17 mouse cellular contexts compared by ENCODE assay signal in genomic region chr6:52903226-52903960, GRCm38 (mm10).
DNase-seq lines count a peak whose midpoint lies in the region; ATAC-seq and TF ChIP-seq lines count a peak whose summit lies in the region.
"Had no signal": no experiment of that assay in that cellular context is flagged by ENCODE, and none has a peak within 500 bp of the region (broad histone marks: within the 10 kb centered on the region; RNA-seq: fewer than 3 reads in every experiment).

No protein-coding gene starts in this region.

- 0 out of 2 replicates have a peak overlapping the region, but pooled peaks have one; percentile 18 for H3K27ac ChIP-seq in layer of hippocampus, adult 2 months
- H3K27ac ChIP-seq: lung, embryonic 15.5 days had no signal

- no peak for TF ChIP-seq CTCF in layer of hippocampus, adult 2 months (conservative IDR thresholded peaks at IDR 0.05)

- ATAC-seq in hematopoietic stem cell, adult 5-6 weeks (replicated peaks in 1 of 2; ENCODE audit: insufficient read depth in 1 of 2, low FRiP score in 2 of 2, low TSS enrichment in 1 of 2, low read depth in 1 of 2, poor library complexity in 2 of 2, severe bottlenecking in 2 of 2), result peak; percentile 78 to 86
- ATAC-seq: forebrain, embryonic 14.5 days had no signal

- no peak overlapping the region for H3K4me3 ChIP-seq in layer of hippocampus, adult 2 months
- H3K4me3 ChIP-seq: heart, embryonic 12.5 days; lung, embryonic 15.5 days had no signal

- DNase-seq in layer of hippocampus, adult 2 months (ENCODE audit: low spot score in 2 of 2), result peak in 1 of 2 experiments; percentile 24
- DNase-seq in layer of hippocampus, adult 9-10 months (ENCODE audit: low spot score), result no peak
- peak; percentile 76 for DNase-seq in 3T3-L1 (ENCODE audit: low read depth, low spot score)
- peak; percentile 27 for DNase-seq in Muller cell, postnatal 12 days (ENCODE audit: inconsistent ontology term)
- DNase-seq in heart, postnatal 4 days, result no peak
- DNase-seq in spleen, postnatal 14 days (ENCODE audit: low spot score in 2 of 2), result no peak
- DNase-seq in embryo, embryonic 10 days (ENCODE audit: low spot score), result no peak
- DNase-seq: adrenal gland, adult 8-10 months; cerebellum, postnatal 14 days; kidney, adult 9 months; kidney, postnatal 36 days; layer of hippocampus, postnatal 36 days; left cerebral cortex, postnatal 4 days had no signal

Comparison
In these comparisons a context has a peak if more than half of its experiments do, and no peak if none do; other contexts are left out.
1. DNase-seq: peak in 3T3-L1 (single experiment) and Muller cell, postnatal 12 days (single experiment); none in layer of hippocampus, adult 9-10 months (single experiment), heart, postnatal 4 days (single experiment), spleen, postnatal 14 days (0 of 2) and embryo, embryonic 10 days (single experiment).